Mouse (Mus musculus): Measurements from ENCODE around the gene Tmem117. TPM values are rescaled to one million over a fixed set of nuclear protein-coding genes. Genes with fewer than 3 reads are reported as not detected.
A peak's percentile ranks its signal among the peaks of the same experiment; 100 is the strongest.

Tmem117 gene
- polyA plus RNA-seq, 1 experiment from 2014 or later, result 4.5 TPM

- Histone ChIP-seq H3K4me1 (peaks cover 15% of the 10 kb centered on the region), H3K9me3 (no peaks in the 10 kb centered on the region), H3K4me2 (replicated peaks) (no peak overlapping the region), H3K4me3 (no peak overlapping the region), H3K36me3 (no peaks in the 10 kb centered on the region), H3K9ac (replicated peaks) (no peak overlapping the region), H3K27ac (replicated peaks) (no peak overlapping the region), H3K27me3 (no peaks in the 10 kb centered on the region)
- 27% methylated on average over 3 of the region's 3 CpGs for WGBS
- no peak for ATAC-seq (replicated peaks)
These were observed 301.7 kb downstream of the Tmem117 start for GRCm38 (mm10) chr15:94930743-94931142.

DNA sequence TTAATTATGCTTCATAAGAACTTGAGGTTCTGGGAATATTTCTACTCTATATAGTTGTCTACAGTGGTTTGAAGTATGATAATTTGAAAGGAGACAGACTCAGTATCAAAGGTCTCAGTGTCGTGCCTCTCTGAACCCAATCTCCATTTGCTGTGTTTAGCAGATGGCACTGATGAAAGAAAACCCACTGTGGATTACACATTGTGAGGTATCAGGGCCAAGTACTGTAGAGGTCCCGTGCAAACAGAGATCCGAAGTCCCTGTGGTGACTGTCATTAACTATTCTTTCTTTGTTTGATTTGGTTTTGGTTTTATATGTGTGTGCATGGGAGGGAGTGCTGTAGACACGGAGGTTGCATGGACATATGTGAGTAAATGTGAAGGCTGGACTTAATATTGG, 304.0 kb downstream of the Tmem117 start:
- H3K4me3 ChIP-seq, result no peak overlapping the region
- H3K36me3 ChIP-seq, result no peaks in the 10 kb centered on the region
- no peak for ATAC-seq (replicated peaks)
- WGBS, result 68% methylated on average over 4 of the region's 4 CpGs
- H3K4me2 ChIP-seq (replicated peaks), result no peak overlapping the region
- no peak overlapping the region for H3K9ac ChIP-seq (replicated peaks)
- no peaks in the 10 kb centered on the region for H3K9me3 ChIP-seq
- H3K27me3 ChIP-seq, result no peaks in the 10 kb centered on the region
- peaks cover 5% of the 10 kb centered on the region for H3K4me1 ChIP-seq
- H3K27ac ChIP-seq (replicated peaks), result no peak overlapping the region

- Histone ChIP-seq H3K27me3 (no peaks in the 10 kb centered on the region), H3K4me2 (replicated peaks) (no peak overlapping the region), H3K4me3 (no peak overlapping the region), H3K9me3 (no peaks in the 10 kb centered on the region), H3K9ac (replicated peaks) (no peak overlapping the region), H3K36me3 (no peaks in the 10 kb centered on the region), H3K27ac (replicated peaks) (no peak overlapping the region), H3K4me1 (0 out of 2 replicates have a peak, but pooled peaks cover 2% of the 10 kb centered on the region)
- WGBS, result 14% methylated on average over 3 of the region's 3 CpGs
- no peak for ATAC-seq (replicated peaks)
These were observed 304.4 kb downstream of the Tmem117 start for GRCm38 (mm10) chr15:94933480-94933879.

DNA sequence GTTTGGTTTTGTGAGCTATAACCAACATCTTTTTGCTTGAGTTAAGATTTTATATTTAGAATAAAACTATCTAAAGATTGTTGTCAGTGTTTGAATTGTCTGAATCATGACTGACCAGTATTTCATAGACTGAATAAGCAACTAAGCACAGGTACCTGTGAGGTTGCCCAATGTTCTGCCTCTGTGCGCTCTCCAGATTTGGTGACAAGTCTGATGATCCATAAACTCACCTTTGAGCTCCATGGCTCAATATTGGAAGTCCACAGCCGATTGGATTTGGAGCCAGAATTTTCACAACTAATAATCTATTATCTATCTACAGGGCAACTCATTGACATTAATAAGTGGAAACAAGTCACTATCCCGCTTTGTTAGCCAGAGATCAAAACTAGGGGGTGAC, 312.9 kb downstream of the Tmem117 start:
- no peak overlapping the region for H3K4me3 ChIP-seq
- no peaks in the 10 kb centered on the region for H3K27me3 ChIP-seq
- ATAC-seq (replicated peaks), result no peak
- no peak overlapping the region for H3K4me2 ChIP-seq (replicated peaks)
- no peak overlapping the region for H3K27ac ChIP-seq (replicated peaks)
- 96% methylated on average over 3 of the region's 3 CpGs for WGBS
- no peaks in the 10 kb centered on the region for H3K9me3 ChIP-seq
- H3K4me1 ChIP-seq, result no peaks in the 10 kb centered on the region
- H3K9ac ChIP-seq (replicated peaks), result no peak overlapping the region
- H3K36me3 ChIP-seq, result no peaks in the 10 kb centered on the region

GRCm38 (mm10) chr15:94942465-94942864, 313.4 kb downstream of the Tmem117 start:
- H3K4me3 ChIP-seq, result no peak overlapping the region
- no peak overlapping the region for H3K9ac ChIP-seq (replicated peaks)
- H3K27ac ChIP-seq (replicated peaks), result no peak overlapping the region
- no peaks in the 10 kb centered on the region for H3K36me3 ChIP-seq
- 15% methylated on average over 1 of the region's 1 CpGs for WGBS
- H3K4me1 ChIP-seq, result no peaks in the 10 kb centered on the region
- no peak overlapping the region for H3K4me2 ChIP-seq (replicated peaks)
- H3K9me3 ChIP-seq, result no peaks in the 10 kb centered on the region
- H3K27me3 ChIP-seq, result no peaks in the 10 kb centered on the region
- ATAC-seq (replicated peaks), result no peak

- WGBS, result 66% methylated on average over 5 of the region's 5 CpGs
- Histone ChIP-seq H3K9ac (replicated peaks) (no peak overlapping the region), H3K27me3 (no peaks in the 10 kb centered on the region), H3K27ac (replicated peaks) (no peak overlapping the region), H3K4me2 (replicated peaks) (no peak overlapping the region), H3K4me1 (no peaks in the 10 kb centered on the region), H3K36me3 (no peaks in the 10 kb centered on the region), H3K4me3 (no peak overlapping the region), H3K9me3 (no peaks in the 10 kb centered on the region)
- ATAC-seq (replicated peaks), result no peak
These were observed 314.9 kb downstream of the Tmem117 start for GRCm38 (mm10) chr15:94943891-94944290.

- WGBS, result 82% methylated on average over 7 of the region's 7 CpGs
These were observed 322.5 kb downstream of the Tmem117 start for GRCm38 (mm10) chr15:94951382-94952048.

GRCm38 (mm10) chr15:94956697-94957096, 327.7 kb downstream of the Tmem117 start:
- H3K27me3 ChIP-seq, result no peaks in the 10 kb centered on the region
- no peak overlapping the region for H3K9ac ChIP-seq (replicated peaks)
- no peaks in the 10 kb centered on the region for H3K36me3 ChIP-seq
- H3K4me3 ChIP-seq, result no peak overlapping the region
- no peaks in the 10 kb centered on the region for H3K9me3 ChIP-seq
- H3K27ac ChIP-seq (replicated peaks), result peak overlapping the region; percentile 35; the same call in 1 of the 2 replicates
- ATAC-seq (replicated peaks), result no peak
- peaks cover 3% of the 10 kb centered on the region; the same call in 1 of the 2 replicates for H3K4me1 ChIP-seq
- no peak overlapping the region for H3K4me2 ChIP-seq (replicated peaks)
- 57% methylated on average over 3 of the region's 3 CpGs for WGBS

More at GRCm38 (mm10) chr15:94951382-94952048, 322.5 kb downstream of the Tmem117 start:
- no peaks in the 10 kb centered on the region for H3K4me1 ChIP-seq
- no peak for ATAC-seq (replicated peaks)
- no peak overlapping the region for H3K9ac ChIP-seq (replicated peaks)
- no peaks in the 10 kb centered on the region for H3K36me3 ChIP-seq
- no peak overlapping the region for H3K4me3 ChIP-seq
- H3K9me3 ChIP-seq, result no peaks in the 10 kb centered on the region
- H3K27ac ChIP-seq (replicated peaks), result no peak overlapping the region
- H3K27me3 ChIP-seq, result no peaks in the 10 kb centered on the region
- H3K4me2 ChIP-seq (replicated peaks), result no peak overlapping the region

GRCm38 (mm10) chr15:94957202-94957601, 328.2 kb downstream of the Tmem117 start:
- ATAC-seq (replicated peaks), result no peak
- no peak overlapping the region for H3K4me2 ChIP-seq (replicated peaks)
- H3K4me3 ChIP-seq, result no peak overlapping the region
- H3K27ac ChIP-seq (replicated peaks), result peak overlapping the region; percentile 35; the same call in 1 of the 2 replicates
- no peaks in the 10 kb centered on the region for H3K9me3 ChIP-seq
- H3K27me3 ChIP-seq, result no peaks in the 10 kb centered on the region
- H3K4me1 ChIP-seq, result peaks cover 3% of the 10 kb centered on the region; the same call in 1 of the 2 replicates
- H3K36me3 ChIP-seq, result no peaks in the 10 kb centered on the region
- WGBS, result 55% methylated on average over 4 of the region's 4 CpGs
- H3K9ac ChIP-seq (replicated peaks), result no peak overlapping the region

DNA sequence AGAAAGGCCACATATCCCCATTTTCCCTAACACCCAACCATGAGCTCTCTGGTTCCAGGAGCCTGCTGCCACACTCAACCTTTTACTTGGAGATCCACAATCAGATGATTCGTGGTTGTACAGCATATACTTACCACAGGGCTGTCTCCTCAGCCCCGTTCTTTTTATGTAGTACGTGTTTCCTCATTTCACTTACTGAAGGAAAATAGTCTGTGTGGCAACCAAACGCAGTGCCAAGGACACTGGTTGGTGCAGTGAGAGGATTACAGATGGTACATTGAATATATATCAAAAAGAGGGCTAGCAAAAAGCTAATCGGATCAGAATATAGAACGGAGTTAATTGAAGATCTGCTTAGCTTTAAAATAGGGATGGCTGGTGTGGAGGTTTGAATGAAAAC, 338.0 kb downstream of the Tmem117 start:
- no peaks in the 10 kb centered on the region for H3K27me3 ChIP-seq
- H3K9me3 ChIP-seq, result no peaks in the 10 kb centered on the region
- no peak overlapping the region for H3K4me3 ChIP-seq
- WGBS, result 82% methylated on average over 6 of the region's 6 CpGs
- no peak overlapping the region for H3K9ac ChIP-seq (replicated peaks)
- ATAC-seq (replicated peaks), result no peak
- H3K36me3 ChIP-seq, result no peaks in the 10 kb centered on the region
- H3K4me2 ChIP-seq (replicated peaks), result no peak overlapping the region
- no peaks in the 10 kb centered on the region; the same call in 1 of the 2 replicates for H3K4me1 ChIP-seq
- no peak overlapping the region for H3K27ac ChIP-seq (replicated peaks)

GRCm38 (mm10) chr15:94968403-94969180, 339.6 kb downstream of the Tmem117 start:
- no peaks in the 10 kb centered on the region for H3K9me3 ChIP-seq
- no peak overlapping the region for H3K9ac ChIP-seq (replicated peaks)
- no peak overlapping the region for H3K4me2 ChIP-seq (replicated peaks)
- 35% methylated on average over 13 of the region's 13 CpGs for WGBS
- no peaks in the 10 kb centered on the region; the same call in 1 of the 2 replicates for H3K4me1 ChIP-seq
- no peak overlapping the region for H3K27ac ChIP-seq (replicated peaks)
- H3K27me3 ChIP-seq, result no peaks in the 10 kb centered on the region
- no peak overlapping the region for H3K4me3 ChIP-seq
- H3K36me3 ChIP-seq, result no peaks in the 10 kb centered on the region
- no peak; the same call in 1 of the 2 replicates for ATAC-seq (replicated peaks)

GRCm38 (mm10) chr15:94981798-94982197, 352.8 kb downstream of the Tmem117 start:
- Histone ChIP-seq H3K4me2 (replicated peaks) (no peak overlapping the region), H3K4me3 (no peak overlapping the region), H3K9me3 (no peaks in the 10 kb centered on the region), H3K4me1 (no peaks in the 10 kb centered on the region), H3K27me3 (no peaks in the 10 kb centered on the region), H3K9ac (replicated peaks) (no peak overlapping the region), H3K36me3 (no peaks in the 10 kb centered on the region), H3K27ac (replicated peaks) (no peak overlapping the region)
- ATAC-seq (replicated peaks), result no peak
- 85% methylated on average over 4 of the region's 4 CpGs for WGBS
